Mouse (Mus musculus) layer of hippocampus, adult 2 months (tissue): ENCODE results near the gene Hnrnpul2. TPM values are rescaled to one million over a fixed set of nuclear protein-coding genes. Genes with fewer than 3 reads are reported as not detected.
"Not testable (repeated sequence)": the region's sequence is repeated elsewhere in the genome, so short reads cannot be mapped to it uniquely, and the experiment has no call there.

Experiments
- DNase-seq, 2 experiments: peaks; one replicate each; pipeline ENCODE4 v3.0.0; 2022; ENCODE audit warnings: low spot score in 2 of 2
- H3K27ac ChIP-seq: fragments of 200-600 bp; 2 replicates; pipeline ENCODE4 v1.8.1; 2022
- H3K4me3 ChIP-seq: fragments of 200-600 bp; 2 replicates; pipeline ENCODE4 v1.8.1; 2022; ENCODE audit warnings: mild to moderate bottlenecking
- CTCF ChIP-seq: fragments of 200-600 bp; conservative IDR thresholded peaks from 2 replicates; pipeline ENCODE4 v1.8.1; 2022; ENCODE audit warnings: antibody characterized with exemption, mild to moderate bottlenecking, moderate library complexity
- total RNA-seq, 2 experiments: library from RNA; stranded (reverse); gene quantifications; 2 replicates each; pipeline ENCODE4 v1.2.3; 2021

Gene Hnrnpul2
- total RNA-seq, 2 experiments from 2014 or later = 123 to 127 TPM

DNA sequence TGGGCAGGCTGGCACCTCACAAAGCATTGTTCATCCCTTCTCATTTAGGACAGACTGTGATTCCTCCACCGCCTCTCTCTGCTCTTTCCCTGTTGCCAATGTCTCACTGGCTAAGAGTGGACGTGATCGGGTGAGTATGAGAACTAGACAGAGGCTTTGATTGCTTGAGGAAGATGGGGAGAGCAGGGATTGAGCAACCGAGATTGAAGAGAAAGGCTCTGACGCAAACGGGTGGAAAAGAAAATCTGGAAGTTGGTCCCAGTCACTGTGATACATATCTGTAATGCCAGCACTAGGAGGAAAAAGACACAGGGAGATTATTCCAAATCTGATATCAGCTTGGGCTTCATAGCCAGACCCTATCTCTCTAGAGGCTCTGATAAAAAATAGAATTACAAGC lies 23.2 kb downstream of the Hnrnpul2 start:
- no peak for TF ChIP-seq CTCF
- DNase-seq = no peak
- Histone ChIP-seq H3K4me3 (no peak overlapping the region), H3K27ac (no peak overlapping the region)

GRCm38 (mm10) chr19:8844371-8845129 lies 24.7 kb downstream of the Hnrnpul2 start:
- TF ChIP-seq CTCF = peak; percentile 87
- Histone ChIP-seq H3K27ac (no peak overlapping the region), H3K4me3 (no peak overlapping the region)
- peak; percentile 68 to 89 for DNase-seq

- no peak overlapping the region for H3K27ac ChIP-seq
- H3K4me3 ChIP-seq = no peak overlapping the region
- DNase-seq = no peak
- no peak for TF ChIP-seq CTCF
Observed at GRCm38 (mm10) chr19:8848356-8848755, 28.5 kb downstream of the Hnrnpul2 start.

DNA sequence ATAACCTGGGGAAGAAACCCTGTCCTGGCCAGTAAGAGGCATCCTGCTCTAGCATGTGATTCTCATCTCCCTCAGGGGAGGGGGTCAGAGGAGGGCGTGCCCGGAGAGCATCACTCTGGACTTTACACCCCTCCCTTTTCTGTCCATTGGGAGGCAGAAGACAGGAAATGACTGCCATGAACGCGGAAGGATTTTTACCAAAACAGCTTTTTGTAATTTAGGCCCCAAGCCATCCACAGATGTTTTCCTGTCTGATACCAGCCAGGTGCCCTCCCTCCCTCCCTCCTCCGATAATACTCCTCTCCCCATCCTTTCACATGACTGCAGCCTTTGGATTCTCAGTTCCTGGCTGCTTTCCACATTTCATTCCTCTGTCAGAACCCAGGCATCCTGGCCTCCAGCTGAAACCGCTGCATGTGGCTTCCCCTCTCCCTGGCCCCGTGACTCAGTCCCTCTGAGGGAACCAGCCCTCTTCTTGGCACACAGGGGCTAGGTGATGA lies 30.6 kb downstream of the Hnrnpul2 start, which contains the start of gene Lrrn4cl:
Gene Lrrn4cl, plus strand, starts transcription at position 367 of the 500 bp plus-strand sequence.
- no peak for TF ChIP-seq CTCF
- DNase-seq = no peak
- Histone ChIP-seq H3K4me3 (no peak within 1 kb of the TSS), H3K27ac (no peak within 1 kb of the TSS)

DNA sequence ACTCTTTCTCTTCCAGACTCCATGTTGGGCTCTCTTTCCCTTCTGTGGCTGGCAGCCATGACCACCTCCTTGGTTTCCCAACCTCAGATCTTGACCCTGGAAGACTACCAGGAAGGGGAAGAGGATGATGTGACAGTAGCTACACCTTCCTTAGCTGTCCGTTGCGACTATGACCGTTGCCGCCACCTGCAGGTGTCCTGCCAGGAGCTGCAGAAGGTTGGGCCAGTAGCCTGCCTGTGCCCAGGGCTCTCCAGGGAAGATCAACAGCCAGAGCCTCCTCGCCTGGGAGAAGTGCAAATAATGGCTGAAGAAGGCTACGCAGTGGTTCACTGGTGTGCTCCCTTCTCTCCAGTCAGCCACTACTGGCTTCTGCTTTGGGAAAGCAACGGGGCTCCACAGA lies 31.8 kb downstream of the Hnrnpul2 start:
- DNase-seq = no peak
- Histone ChIP-seq H3K4me3 (no peak overlapping the region), H3K27ac (no peak overlapping the region)
- no peak for TF ChIP-seq CTCF

DNA sequence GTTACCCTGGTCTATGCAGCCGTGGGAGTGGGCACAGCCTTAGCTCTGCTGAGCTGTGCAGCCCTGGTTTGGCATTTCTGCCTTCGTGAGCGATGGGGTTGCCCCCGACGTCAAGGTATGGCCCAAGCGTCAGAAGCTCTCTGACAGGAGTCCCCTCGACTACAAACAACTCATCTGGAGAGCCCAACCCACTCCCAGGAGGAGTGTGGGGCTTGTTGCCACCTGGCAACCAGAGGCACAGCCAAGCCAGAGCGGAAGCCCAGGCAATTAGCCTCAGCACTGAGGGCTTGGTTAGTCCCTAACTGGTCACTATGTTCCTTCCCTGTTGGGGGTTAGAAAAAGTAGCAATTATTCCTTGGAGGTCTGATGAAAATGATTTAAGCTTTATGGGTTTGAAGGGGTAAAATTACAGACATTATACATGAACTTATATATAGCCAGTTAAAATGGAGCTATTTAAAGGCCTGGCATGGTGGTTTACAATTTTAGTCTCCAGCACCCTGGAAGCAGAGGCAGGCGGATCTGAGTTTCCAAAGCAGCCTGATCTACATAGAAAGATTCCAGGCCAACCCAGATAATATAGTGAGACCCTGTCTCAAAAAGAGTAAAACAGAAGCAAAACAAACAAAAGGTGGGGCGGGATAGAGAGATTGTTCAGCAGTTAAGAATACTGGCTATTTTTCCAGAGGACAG lies 32.6 kb downstream of the Hnrnpul2 start:
- Histone ChIP-seq H3K27ac (no peak overlapping the region), H3K4me3 (no peak overlapping the region)
- no peak for DNase-seq
- no peak for TF ChIP-seq CTCF

- no peak for DNase-seq
- H3K4me3 ChIP-seq = no peak overlapping the region
- TF ChIP-seq CTCF = no peak
- H3K27ac ChIP-seq = no peak overlapping the region
Observed at GRCm38 (mm10) chr19:8853117-8853516, 33.3 kb downstream of the Hnrnpul2 start.

DNA sequence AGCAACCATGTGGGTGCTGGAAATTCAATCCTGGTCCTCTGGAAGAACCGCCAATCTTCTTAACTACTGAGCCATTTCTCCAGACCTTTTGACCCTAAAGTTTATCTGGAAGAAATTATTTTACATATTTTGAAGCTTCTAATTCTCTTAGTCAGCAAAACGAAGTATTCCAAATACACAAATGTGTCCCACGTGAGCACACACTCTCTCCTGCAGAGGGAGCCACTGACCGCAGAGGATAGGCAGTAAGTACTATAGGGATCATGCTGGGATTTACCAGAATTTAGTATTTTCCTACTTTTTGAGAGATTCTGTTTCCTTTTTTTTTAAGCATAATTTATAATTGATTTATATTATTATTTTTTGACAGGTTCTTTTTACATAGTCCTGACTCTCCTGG lies 37.9 kb downstream of the Hnrnpul2 start:
- Histone ChIP-seq H3K27ac (no peak overlapping the region), H3K4me3 (no peak overlapping the region)
- peak; percentile 85 for TF ChIP-seq CTCF
- DNase-seq = peak in 1 of 2 experiments; percentile 47

GRCm38 (mm10) chr19:8859018-8859417 lies 39.2 kb downstream of the Hnrnpul2 start:
- DNase-seq = no peak

GRCm38 (mm10) chr19:8864265-8864664 lies 44.5 kb downstream of the Hnrnpul2 start:
- no peak overlapping the region for H3K27ac ChIP-seq
- TF ChIP-seq CTCF = no peak
- DNase-seq = no peak
- H3K4me3 ChIP-seq = no peak overlapping the region

More at GRCm38 (mm10) chr19:8859018-8859417, 39.2 kb downstream of the Hnrnpul2 start:
- H3K27ac ChIP-seq = no peak overlapping the region
- peak; percentile 64 for TF ChIP-seq CTCF
- H3K4me3 ChIP-seq = no peak overlapping the region

DNA sequence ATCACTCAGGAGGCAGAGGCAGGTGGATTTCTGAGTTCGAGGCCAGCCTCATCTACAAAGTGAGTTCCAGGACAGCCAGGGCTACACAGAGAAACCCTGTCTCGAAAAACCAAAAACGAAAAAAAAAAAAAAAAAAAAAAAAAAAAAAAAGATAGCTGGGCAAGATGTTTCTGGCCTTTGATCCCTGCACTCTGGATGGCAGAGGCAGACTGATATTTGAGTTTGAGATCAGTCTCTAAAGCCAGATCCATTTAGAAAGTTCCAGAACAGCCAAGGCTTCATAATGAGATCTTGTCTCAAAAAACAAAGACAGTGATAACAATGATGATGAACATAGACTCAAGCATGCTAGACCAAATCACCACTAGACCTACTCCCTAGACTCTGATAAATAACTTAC lies 50.6 kb downstream of the Hnrnpul2 start:
- DNase-seq, H3K4me3 ChIP-seq: not testable (repeated sequence)
- H3K27ac ChIP-seq = peak overlapping the region; percentile 94; the same call in 1 of the 2 replicates

DNA sequence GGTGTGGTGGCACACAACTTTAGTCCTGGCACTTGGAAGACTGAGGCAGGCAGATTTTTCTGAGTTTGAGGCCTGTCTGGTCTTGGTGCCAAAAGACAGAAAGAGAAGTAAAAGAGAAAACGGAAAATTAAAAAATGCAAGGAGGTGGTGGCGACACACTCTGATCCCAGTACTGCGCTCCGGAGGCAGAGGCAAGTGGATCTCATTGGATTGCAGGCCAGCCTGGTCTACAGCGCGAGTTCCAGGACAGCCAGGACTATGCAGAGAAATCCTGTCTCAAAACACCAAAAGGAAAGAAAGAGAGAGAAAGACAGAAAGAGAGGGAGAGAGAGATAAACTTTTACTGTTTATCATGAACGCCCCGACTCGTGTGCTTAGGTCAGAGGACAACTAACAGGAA lies 51.0 kb downstream of the Hnrnpul2 start:
- Histone ChIP-seq H3K27ac (peak overlapping the region; percentile 94), H3K4me3 (peak overlapping the region; percentile 99)
- no peak for DNase-seq
- no peak for TF ChIP-seq CTCF
